Mouse (Mus musculus) olfactory bulb, adult 2 months (tissue): ENCODE data around the gene Dhx9. TPM values are rescaled to one million over a fixed set of nuclear protein-coding genes. Genes with fewer than 3 reads are reported as not detected.
"Not testable (repeated sequence)": the region's sequence is repeated elsewhere in the genome, so short reads cannot be mapped to it uniquely, and the experiment has no call there.

Source experiments
- H3K27ac ChIP-seq: fragments of 200-500 bp; 2 replicates; pipeline ENCODE4 v1.5.1; 2012; ENCODE audit warnings: low read depth, low read length; ENCODE audit not compliant: insufficient read depth
- H3K4me1 ChIP-seq: fragments of 200-500 bp; 2 replicates; pipeline ENCODE4 v1.6.1; 2012; ENCODE audit warnings: low read length; ENCODE audit not compliant: control insufficient read depth, insufficient read depth
- H3K4me3 ChIP-seq: fragments of 200-500 bp; 2 replicates; pipeline ENCODE4 v1.5.1; 2012; ENCODE audit warnings: mild to moderate bottlenecking, low read depth, low read length, moderate library complexity; ENCODE audit not compliant: insufficient read depth
- CTCF ChIP-seq: fragments of 200-500 bp; IDR thresholded peaks from 2 replicates; pipeline ENCODE4 v1.5.1; 2012; ENCODE audit warnings: low read depth, mild to moderate bottlenecking, low read length, moderate library complexity; ENCODE audit not compliant: insufficient read depth
- POLR2A ChIP-seq: fragments of 200-500 bp; IDR thresholded peaks from 2 replicates; pipeline ENCODE4 v1.6.1; 2012; ENCODE audit warnings: mild to moderate bottlenecking, low read depth, low read length, moderate library complexity; ENCODE audit not compliant: insufficient read depth
- WGBS: fragments of 180-500 bp; shearing (Covaris S2); methylation state at CpG from one replicate; pipeline ENCODE4 v1.1.7; 2018; 5-methylcytosine and 5-hydroxymethylcytosine counted together
- polyA plus RNA-seq: library from polyadenylated mRNA; stranded (reverse); fragments of >200 nt; gene quantifications from 2 replicates; pipeline ENCODE4 v1.2.4, GENCODE M21; 2012; ENCODE audit warnings: low replicate concordance; ENCODE audit not compliant: missing spikeins, insufficient read depth, insufficient read length

Dhx9 gene
- polyA plus RNA-seq: 152 TPM in 1 of 2 replicates, not detected in the other

- 0 out of 2 replicates have a peak, but pooled peaks have one; percentile 7 for TF ChIP-seq CTCF
- TF ChIP-seq POLR2A: peak; percentile 96
- no peaks in the 10 kb centered on the region for H3K4me1 ChIP-seq
- WGBS: under 1% methylated on average over 35 of the region's 35 CpGs
- peak within 1 kb of the TSS; percentile 80 for H3K27ac ChIP-seq
- H3K4me3 ChIP-seq: peak within 1 kb of the TSS; percentile 96
Measured at GRCm38 (mm10) chr1:153487500-153487879, at the start of gene Dhx9. Gene Dhx9, minus strand, starts transcription at chr1:153487660.

GRCm38 (mm10) chr1:153535611-153536010 lies 48.2 kb upstream of the Dhx9 start:
- H3K27ac ChIP-seq: no peak overlapping the region
- TF ChIP-seq CTCF: no peak
- no peak for TF ChIP-seq POLR2A
- H3K4me3 ChIP-seq: no peak overlapping the region
- WGBS: 59% methylated on average over 9 of the region's 9 CpGs
- peaks cover 12% of the 10 kb centered on the region for H3K4me1 ChIP-seq

GRCm38 (mm10) chr1:153532896-153533295 lies 45.4 kb upstream of the Dhx9 start:
- H3K27ac ChIP-seq, H3K4me1 ChIP-seq, H3K4me3 ChIP-seq: not testable (repeated sequence)
- 95% methylated on average over 3 of the region's 3 CpGs for WGBS

GRCm38 (mm10) chr1:153532234-153532841 lies 44.9 kb upstream of the Dhx9 start:
- TF ChIP-seq CTCF: no peak
- no peak for TF ChIP-seq POLR2A
- H3K4me1 ChIP-seq: peaks cover 8% of the 10 kb centered on the region
- 0 out of 2 replicates have a peak overlapping the region, but pooled peaks have one; percentile 7 for H3K4me3 ChIP-seq
- no peak overlapping the region for H3K27ac ChIP-seq
- WGBS: 23% methylated on average over 12 of the region's 12 CpGs

GRCm38 (mm10) chr1:153531677-153532233 lies 44.3 kb upstream of the Dhx9 start:
- TF ChIP-seq POLR2A (no peak), CTCF (no peak)
- WGBS: 40% methylated on average over 9 of the region's 9 CpGs
- Histone ChIP-seq H3K4me3 (no peak overlapping the region), H3K4me1 (peaks cover 8% of the 10 kb centered on the region), H3K27ac (no peak overlapping the region)

- no peak for TF ChIP-seq POLR2A
- no peak for TF ChIP-seq CTCF
- no peaks in the 10 kb centered on the region for H3K4me1 ChIP-seq
- no peak overlapping the region for H3K4me3 ChIP-seq
- no peak overlapping the region for H3K27ac ChIP-seq
- WGBS: 78% methylated on average over 3 of the region's 3 CpGs
Measured at GRCm38 (mm10) chr1:153522116-153522515, 34.7 kb upstream of the Dhx9 start.

- Histone ChIP-seq H3K4me1 (no peaks in the 10 kb centered on the region), H3K27ac (no peak overlapping the region), H3K4me3 (no peak overlapping the region)
- 56% methylated on average over 12 of the region's 12 CpGs for WGBS
- no peak for TF ChIP-seq CTCF
- no peak for TF ChIP-seq POLR2A
Measured at GRCm38 (mm10) chr1:153515368-153515767, 27.9 kb upstream of the Dhx9 start.

- Histone ChIP-seq H3K27ac (no peak overlapping the region), H3K4me1 (no peaks in the 10 kb centered on the region), H3K4me3 (no peak overlapping the region)
- WGBS: 84% methylated on average over 2 of the region's 2 CpGs
- TF ChIP-seq POLR2A: no peak
- no peak for TF ChIP-seq CTCF
Measured at GRCm38 (mm10) chr1:153510330-153511009, 23.0 kb upstream of the Dhx9 start.

- not testable (repeated sequence) for H3K27ac ChIP-seq, H3K4me3 ChIP-seq, H3K4me1 ChIP-seq
- 84% methylated on average over 8 of the region's 8 CpGs for WGBS
Measured at GRCm38 (mm10) chr1:153509569-153509968, 22.1 kb upstream of the Dhx9 start.
